Mouse (Mus musculus) kidney, embryonic 16.5 days (tissue): ENCODE measurements around the gene Chek2. TPM values are rescaled to one million over a fixed set of nuclear protein-coding genes. Genes with fewer than 3 reads are reported as not detected.

ENCODE experiments used
- ATAC-seq: fragments of 200-750 bp; cut with Nextera tagmentation; 2 replicates; pipeline ENCODE4 v1.8.0; 2017; ENCODE audit warnings: moderate TSS enrichment; ENCODE audit not compliant: low FRiP score, low TSS enrichment
- H3K27ac ChIP-seq: fragments of 300-500 bp; sonication (generic); 2 replicates; pipeline ENCODE4 v1.5.1; 2014; ENCODE audit warnings: low read length
- H3K27me3 ChIP-seq: fragments of 300-500 bp; sonication (generic); 2 replicates; pipeline ENCODE4 v1.6.1; 2014; ENCODE audit warnings: low read length, control low read depth, mixed read lengths; ENCODE audit not compliant: insufficient read depth
- H3K36me3 ChIP-seq: fragments of 300-500 bp; sonication (generic); 2 replicates; pipeline ENCODE4 v1.6.1; 2014; ENCODE audit warnings: low read length, control low read depth, mixed read lengths; ENCODE audit not compliant: insufficient read depth
- H3K4me1 ChIP-seq: fragments of 300-500 bp; sonication (generic); 2 replicates; pipeline ENCODE4 v1.6.1; 2014; ENCODE audit warnings: low read length, control low read depth, mixed read lengths; ENCODE audit not compliant: insufficient read depth
- H3K4me2 ChIP-seq: fragments of 300-500 bp; sonication (generic); replicated peaks from 2 replicates; pipeline ENCODE4 v1.6.1; 2014; ENCODE audit warnings: low read depth, low read length
- H3K4me3 ChIP-seq: fragments of 300-500 bp; sonication (generic); 2 replicates; pipeline ENCODE4 v1.5.1; 2014; ENCODE audit warnings: mild to moderate bottlenecking, low read length
- H3K9ac ChIP-seq: fragments of 300-500 bp; sonication (generic); replicated peaks from 2 replicates; pipeline ENCODE4 v1.6.1; 2014; ENCODE audit warnings: low read length
- H3K9me3 ChIP-seq: fragments of 300-500 bp; sonication (generic); 2 replicates; pipeline ENCODE4 v1.6.1; 2016; ENCODE audit warnings: low read length, control low read depth
- WGBS: fragments of 180-500 bp; shearing (Covaris S2); extraction: QIAGEN DNeasy Blood & Tissue Kit; methylation state at CpG from one replicate; pipeline ENCODE4 v1.1.7; 2014; 5-methylcytosine and 5-hydroxymethylcytosine counted together
- polyA plus RNA-seq: library from polyadenylated mRNA; unstranded; fragments of >200 nt; fragmentation: Nextera tagmentation; extraction: Ambion mirVana; gene quantifications from 2 replicates; pipeline ENCODE4 v1.2.1, GENCODE M21; 2015

Chek2 gene
- polyA plus RNA-seq, 1 experiment from 2014 or later: 32.8 TPM

DNA sequence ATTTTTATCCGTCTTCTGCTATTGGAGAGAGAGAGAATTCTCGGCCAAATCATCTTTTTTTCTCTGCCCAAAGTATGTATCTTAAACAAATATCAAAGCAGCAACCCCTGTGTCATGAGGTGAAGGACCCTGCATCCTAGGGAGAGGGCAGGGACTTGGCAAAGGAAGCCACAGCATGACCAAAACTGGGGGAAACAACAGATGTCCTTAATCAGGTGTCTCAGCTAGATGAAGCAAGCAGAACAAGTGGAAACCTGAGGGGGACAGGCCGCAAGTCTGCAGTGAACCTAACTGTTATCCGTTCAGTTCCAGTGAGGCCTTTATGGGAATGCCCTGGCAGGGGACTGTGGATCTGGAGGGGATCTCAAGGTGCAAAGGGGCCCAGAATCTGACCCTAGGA lies 32.3 kb upstream of the Chek2 start:
- peaks cover 18% of the 10 kb centered on the region for H3K4me1 ChIP-seq
- peak overlapping the region; percentile 87; the same call in 1 of the 2 replicates for H3K4me3 ChIP-seq
- peaks cover 4% of the 10 kb centered on the region; the same call in 1 of the 2 replicates for H3K36me3 ChIP-seq
- no peak overlapping the region for H3K27ac ChIP-seq
- WGBS: 77% methylated on average over 4 of the region's 4 CpGs
- H3K9ac ChIP-seq: no peak overlapping the region; the same call in 1 of the 2 replicates
- ATAC-seq: no peak
- H3K4me2 ChIP-seq: peak overlapping the region; percentile 94
- no peaks in the 10 kb centered on the region for H3K27me3 ChIP-seq
- no peaks in the 10 kb centered on the region for H3K9me3 ChIP-seq

DNA sequence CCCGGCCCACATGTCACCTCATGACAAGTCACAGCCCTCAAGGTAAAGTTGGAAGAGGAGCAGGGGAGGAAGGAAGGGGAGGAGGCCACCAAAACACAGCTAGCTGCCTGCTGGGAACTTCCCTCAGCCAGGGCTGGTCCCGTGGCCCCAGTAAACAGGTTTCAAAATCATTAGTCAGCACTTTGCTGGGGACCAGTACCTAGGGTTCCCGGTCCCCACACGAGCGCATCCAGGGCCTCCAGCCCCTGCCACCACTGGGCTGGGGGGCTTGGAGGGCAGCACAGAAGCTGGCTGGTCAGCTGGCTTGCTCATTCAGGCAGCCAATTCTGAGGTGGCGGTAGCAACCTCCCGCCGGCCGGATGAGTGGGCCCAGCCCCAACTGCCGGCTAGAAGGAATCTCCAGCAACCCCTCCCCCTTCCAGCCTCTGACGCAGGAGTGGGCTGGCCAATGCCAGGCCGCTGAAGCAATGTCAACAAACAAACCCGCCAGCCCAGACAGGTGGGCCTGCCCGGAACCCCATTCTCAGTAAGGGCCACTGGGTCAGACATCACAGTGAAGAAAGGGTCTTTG lies 31.6 kb upstream of the Chek2 start:
- H3K27ac ChIP-seq: peak overlapping the region; percentile 62
- peaks cover 3% of the 10 kb centered on the region; the same call in 1 of the 2 replicates for H3K36me3 ChIP-seq
- WGBS: 3% methylated on average over 14 of the region's 14 CpGs
- H3K27me3 ChIP-seq: no peaks in the 10 kb centered on the region
- peak overlapping the region; percentile 87 for H3K4me3 ChIP-seq
- peaks cover 18% of the 10 kb centered on the region for H3K4me1 ChIP-seq
- peak overlapping the region; percentile 94 for H3K4me2 ChIP-seq
- peak overlapping the region; percentile 93 for H3K9ac ChIP-seq
- no peaks in the 10 kb centered on the region for H3K9me3 ChIP-seq
- peak; percentile 73 for ATAC-seq

DNA sequence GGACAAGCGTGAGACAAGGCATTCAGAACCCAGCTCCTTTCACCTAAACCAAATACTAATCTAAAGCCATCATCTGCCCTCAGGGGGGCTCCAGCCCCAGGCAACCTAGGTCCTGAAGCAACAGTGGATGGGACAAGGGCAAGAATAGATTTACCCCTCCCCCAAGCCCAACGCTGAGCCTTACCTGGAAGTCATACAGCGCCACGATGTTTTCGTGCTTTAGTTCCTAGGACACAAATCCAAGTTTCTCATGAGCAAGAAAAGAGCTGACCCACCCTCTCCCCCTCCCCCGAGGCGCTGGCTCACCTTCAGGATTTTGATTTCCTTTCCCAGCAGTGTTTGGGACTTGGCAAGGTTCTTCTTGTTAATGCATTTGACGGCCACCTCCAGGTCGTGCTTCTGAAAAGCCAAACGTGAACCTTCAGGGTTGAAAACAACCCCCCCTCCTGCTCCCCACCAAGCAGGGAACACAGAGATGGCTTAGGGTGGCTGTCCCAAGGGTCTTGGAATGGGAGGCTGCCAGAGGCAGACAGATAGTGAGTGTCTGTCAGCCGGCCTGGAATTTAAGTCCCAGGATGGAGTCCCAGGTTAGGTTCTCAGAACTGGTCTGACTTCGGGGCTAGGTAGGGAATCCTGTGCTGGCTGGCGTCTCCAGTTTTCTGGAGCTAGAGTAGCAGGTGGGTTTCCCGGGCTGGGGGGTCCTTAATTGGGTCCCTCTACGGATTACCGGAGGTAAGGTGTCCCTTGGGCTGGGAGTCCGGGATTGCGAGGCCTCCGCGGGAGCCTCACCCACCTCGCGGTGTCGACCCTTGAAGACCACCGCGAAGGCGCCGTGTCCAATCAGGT lies 30.7 kb upstream of the Chek2 start:
- Histone ChIP-seq H3K27ac (peak overlapping the region; percentile 77), H3K9me3 (no peaks in the 10 kb centered on the region), H3K4me3 (peak overlapping the region; percentile 87), H3K4me1 (peaks cover 18% of the 10 kb centered on the region), H3K9ac (peak overlapping the region; percentile 93), H3K27me3 (no peaks in the 10 kb centered on the region), H3K4me2 (peak overlapping the region; percentile 94), H3K36me3 (no peaks in the 10 kb centered on the region)
- under 1% methylated on average over 27 of the region's 27 CpGs for WGBS
- no peak; the same call in 1 of the 2 replicates for ATAC-seq

GRCm38 (mm10) chr5:110809667-110810325 lies 30.0 kb upstream of the Chek2 start, which contains the start of gene Ulk1:
TSS of gene Ulk1 (minus strand) at chr5:110810097.
- H3K27me3 ChIP-seq: no peaks in the 10 kb centered on the region
- H3K36me3 ChIP-seq: no peaks in the 10 kb centered on the region
- H3K9ac ChIP-seq: peak within 1 kb of the TSS; percentile 93
- peak within 1 kb of the TSS; percentile 94 for H3K4me2 ChIP-seq
- no peaks in the 10 kb centered on the region for H3K9me3 ChIP-seq
- under 1% methylated on average over 79 of the region's 80 CpGs for WGBS
- H3K27ac ChIP-seq: peak within 1 kb of the TSS; percentile 77
- peaks cover 18% of the 10 kb centered on the region for H3K4me1 ChIP-seq
- peak within 1 kb of the TSS; percentile 87 for H3K4me3 ChIP-seq
- peak; percentile 96 for ATAC-seq

DNA sequence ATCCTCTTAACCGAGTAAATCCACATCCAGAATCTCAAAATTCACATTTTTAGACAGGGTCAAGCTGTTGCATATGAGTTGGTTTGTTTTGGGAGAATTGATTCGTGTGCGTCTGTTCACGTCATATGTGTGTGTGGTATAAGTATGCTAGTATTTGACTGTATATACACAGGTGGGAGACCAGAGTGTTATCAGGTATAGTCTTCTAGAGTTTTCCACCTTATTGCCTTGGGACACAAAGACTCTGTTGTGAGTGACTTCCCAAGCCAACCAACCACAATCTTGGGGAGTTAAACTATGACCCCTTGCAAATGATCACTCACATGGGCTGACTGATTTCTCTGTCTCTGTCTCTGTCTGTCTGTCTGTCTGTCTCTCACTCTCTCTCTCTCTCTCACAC lies 15.4 kb upstream of the Chek2 start:
- no peaks in the 10 kb centered on the region for H3K9me3 ChIP-seq
- no peak for ATAC-seq
- no peak overlapping the region for H3K4me2 ChIP-seq
- H3K36me3 ChIP-seq: peaks cover 3% of the 10 kb centered on the region; the same call in 1 of the 2 replicates
- no peak overlapping the region for H3K27ac ChIP-seq
- no peak overlapping the region for H3K4me3 ChIP-seq
- no peak overlapping the region for H3K9ac ChIP-seq
- WGBS: 89% methylated on average over 4 of the region's 4 CpGs
- peaks cover 19% of the 10 kb centered on the region; the same call in 1 of the 2 replicates for H3K4me1 ChIP-seq
- H3K27me3 ChIP-seq: no peaks in the 10 kb centered on the region

DNA sequence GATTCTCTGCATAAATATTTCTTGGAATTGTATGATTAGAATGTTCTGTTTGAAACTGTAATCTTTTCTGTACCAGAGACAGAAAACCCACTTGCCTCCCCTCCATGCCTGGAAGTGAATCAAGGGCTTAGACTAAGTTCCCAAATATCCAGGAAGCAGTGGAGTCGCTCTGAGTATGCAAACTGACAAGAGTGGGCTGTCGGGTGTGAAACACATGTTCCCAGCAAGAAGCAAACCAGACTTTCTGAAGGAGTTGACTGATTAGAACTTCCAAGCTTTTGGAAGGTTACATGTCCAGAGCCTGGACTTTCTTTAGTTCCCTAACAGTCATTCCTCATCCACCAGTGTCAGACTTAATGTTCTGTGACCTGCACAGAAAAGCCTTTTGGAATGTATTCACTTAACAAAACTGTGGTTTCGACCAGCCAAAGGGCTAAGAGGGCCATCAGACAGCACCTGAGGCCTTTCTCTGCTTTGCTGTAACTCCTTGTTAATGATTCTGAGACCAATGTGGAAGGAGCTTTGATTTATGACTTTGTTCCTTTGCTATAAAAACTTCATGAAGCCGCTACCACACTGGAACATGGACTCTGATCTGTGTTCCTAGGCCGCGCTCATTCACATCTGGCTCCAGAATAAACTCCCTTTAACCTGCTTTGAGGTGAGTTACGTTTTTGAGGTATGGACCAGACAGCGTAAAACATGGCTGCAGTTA lies 12.8 kb upstream of the Chek2 start:
- Histone ChIP-seq H3K4me3 (no peak overlapping the region), H3K9me3 (no peaks in the 10 kb centered on the region), H3K4me2 (no peak overlapping the region), H3K4me1 (peaks cover 19% of the 10 kb centered on the region; the same call in 1 of the 2 replicates), H3K27ac (peak overlapping the region; percentile 73), H3K36me3 (peaks cover 3% of the 10 kb centered on the region; the same call in 1 of the 2 replicates), H3K27me3 (no peaks in the 10 kb centered on the region), H3K9ac (0 out of 2 replicates have a peak overlapping the region, but pooled peaks have one; percentile 1)
- ATAC-seq: peak; percentile 84
- 38% methylated on average over 8 of the region's 8 CpGs for WGBS

DNA sequence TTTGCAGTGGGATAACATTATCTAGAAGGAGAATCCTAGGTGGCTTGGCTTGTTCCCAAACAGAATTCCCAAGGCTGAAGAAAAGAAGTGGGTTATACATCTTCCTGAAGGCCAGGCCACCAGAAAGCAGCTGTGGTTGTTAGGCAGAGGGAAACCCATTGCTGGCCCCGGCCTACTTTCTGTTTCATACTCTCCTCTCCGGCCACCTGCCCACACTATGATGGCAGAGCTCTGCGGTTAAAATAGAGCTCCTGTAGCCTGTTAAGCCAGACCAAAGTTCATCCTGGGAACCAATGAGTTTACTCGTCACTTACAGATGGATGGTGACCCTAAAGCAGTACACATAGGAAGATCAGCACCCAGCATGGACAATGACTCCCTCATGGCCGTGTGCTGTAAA lies 12.2 kb upstream of the Chek2 start:
- Histone ChIP-seq H3K9me3 (no peaks in the 10 kb centered on the region), H3K4me3 (no peak overlapping the region), H3K9ac (no peak overlapping the region), H3K27ac (peak overlapping the region; percentile 73), H3K4me1 (peaks cover 19% of the 10 kb centered on the region; the same call in 1 of the 2 replicates), H3K27me3 (no peaks in the 10 kb centered on the region), H3K4me2 (no peak overlapping the region), H3K36me3 (peaks cover 7% of the 10 kb centered on the region; the same call in 1 of the 2 replicates)
- 85% methylated on average over 5 of the region's 5 CpGs for WGBS
- ATAC-seq: no peak

DNA sequence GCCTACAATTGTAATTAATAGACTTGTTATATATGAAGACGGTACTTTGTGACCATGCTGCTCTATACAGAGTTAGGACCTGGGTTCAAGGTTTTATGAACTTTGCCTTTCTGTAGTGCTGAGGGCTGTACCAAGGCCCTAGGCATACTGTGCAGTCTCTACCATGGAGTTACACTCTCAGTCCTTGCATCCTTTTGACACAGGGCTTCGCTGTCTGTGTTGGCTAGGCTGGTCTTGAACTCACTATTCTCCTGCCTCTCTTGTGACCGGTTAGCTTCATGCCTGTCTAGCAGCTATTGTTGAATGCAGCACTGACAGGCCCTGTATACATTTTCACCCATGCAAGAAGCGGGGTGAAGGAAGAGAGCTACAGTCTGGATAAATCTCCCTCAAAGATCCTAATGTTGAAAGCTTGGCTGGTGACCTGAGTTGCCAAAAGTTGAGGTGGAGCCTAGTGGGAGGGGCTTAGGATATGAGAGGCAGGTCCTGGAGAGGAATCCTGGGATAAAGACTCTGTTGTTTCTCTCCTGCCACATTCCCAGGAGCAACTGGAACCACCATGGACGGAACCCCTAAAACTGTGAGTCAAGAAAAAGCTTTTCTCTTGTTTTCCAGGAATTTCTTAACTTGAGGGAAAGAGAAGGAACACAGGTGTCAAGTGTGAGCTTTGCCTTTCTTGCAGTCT lies 8.6 kb upstream of the Chek2 start:
- ATAC-seq: no peak
- Histone ChIP-seq H3K27me3 (no peaks in the 10 kb centered on the region), H3K9ac (no peak overlapping the region), H3K4me2 (no peak overlapping the region), H3K27ac (no peak overlapping the region), H3K36me3 (peaks cover 7% of the 10 kb centered on the region; the same call in 1 of the 2 replicates), H3K4me1 (peaks cover 17% of the 10 kb centered on the region; the same call in 1 of the 2 replicates), H3K9me3 (no peaks in the 10 kb centered on the region), H3K4me3 (no peak overlapping the region)
- WGBS: 96% methylated on average over 5 of the region's 5 CpGs

DNA sequence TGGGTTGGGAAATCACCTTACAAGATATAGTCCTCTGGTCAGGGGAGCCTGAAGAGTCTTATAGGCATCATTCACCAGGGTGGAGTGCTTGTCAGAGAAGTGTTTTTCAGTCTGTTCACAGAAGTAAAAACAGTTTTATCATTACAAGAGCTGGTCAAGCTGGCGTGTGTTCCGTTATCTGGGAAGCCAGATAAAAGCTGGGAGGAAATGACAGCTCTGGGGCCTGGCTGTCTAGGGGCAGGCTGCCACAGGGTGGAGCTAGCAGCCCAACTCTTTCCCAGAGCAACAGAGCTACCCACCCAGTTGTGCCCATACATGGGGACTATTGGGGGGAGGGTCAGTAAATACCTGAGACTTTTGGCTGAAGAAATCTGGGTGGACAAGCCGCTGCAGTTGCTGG lies 3.8 kb upstream of the Chek2 start:
- Histone ChIP-seq H3K9ac (no peak overlapping the region), H3K36me3 (0 out of 2 replicates have a peak, but pooled peaks cover 4% of the 10 kb centered on the region), H3K4me2 (no peak overlapping the region), H3K27ac (no peak overlapping the region), H3K4me1 (peaks cover 10% of the 10 kb centered on the region; the same call in 1 of the 2 replicates), H3K4me3 (no peak overlapping the region), H3K9me3 (no peaks in the 10 kb centered on the region), H3K27me3 (no peaks in the 10 kb centered on the region)
- 21% methylated on average over 3 of the region's 3 CpGs for WGBS
- no peak for ATAC-seq
